Mouse (Mus musculus): ENCODE measurements around the gene Avpr2. TPM values are rescaled to one million over a fixed set of nuclear protein-coding genes. Genes with fewer than 3 reads are reported as not detected.

Avpr2 gene
- polyA plus RNA-seq, 1 experiment from 2014 or later: 4.4 TPM

DNA sequence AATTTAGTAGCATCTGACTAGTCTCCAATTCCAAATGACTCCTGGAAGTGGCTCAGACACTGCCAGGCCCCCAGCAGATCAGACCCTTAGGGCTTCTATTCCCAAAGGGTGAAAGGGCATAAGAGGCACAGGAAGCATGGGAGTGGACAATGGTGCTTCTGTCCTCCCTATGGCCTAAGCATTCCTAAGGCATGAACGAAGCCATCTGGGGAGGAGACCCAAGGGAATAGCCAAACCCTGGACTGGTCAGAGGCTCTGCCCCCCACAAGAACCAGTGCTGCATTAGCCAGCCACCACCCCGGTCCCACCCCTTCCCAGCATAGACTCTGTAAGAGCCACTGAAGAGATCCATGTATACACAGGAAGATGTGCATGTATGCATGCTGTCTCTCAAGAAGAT, 16.0 kb upstream of the Avpr2 start:
- WGBS: 70% methylated on average over 2 of the region's 2 CpGs
- no peak overlapping the region for H3K4me2 ChIP-seq (replicated peaks; ENCODE audit: low read depth, low read length)
- H3K9me3 ChIP-seq (ENCODE audit: control insufficient read depth, low read length): no peaks in the 10 kb centered on the region
- H3K27me3 ChIP-seq (ENCODE audit: control insufficient read depth, insufficient read depth, low read length): peaks cover 5% of the 10 kb centered on the region
- no peaks in the 10 kb centered on the region for H3K4me1 ChIP-seq (ENCODE audit: control insufficient read depth, insufficient read depth, low read length)
- H3K27ac ChIP-seq (ENCODE audit: low read depth, low read length): no peak overlapping the region
- no peaks in the 10 kb centered on the region for H3K36me3 ChIP-seq (ENCODE audit: control insufficient read depth, insufficient read depth, low read length)
- no peak for ATAC-seq (ENCODE audit: low FRiP score, low TSS enrichment)
- no peak overlapping the region for H3K9ac ChIP-seq (ENCODE audit: low read depth, low read length)
- no peak overlapping the region for H3K4me3 ChIP-seq (ENCODE audit: low read length)

DNA sequence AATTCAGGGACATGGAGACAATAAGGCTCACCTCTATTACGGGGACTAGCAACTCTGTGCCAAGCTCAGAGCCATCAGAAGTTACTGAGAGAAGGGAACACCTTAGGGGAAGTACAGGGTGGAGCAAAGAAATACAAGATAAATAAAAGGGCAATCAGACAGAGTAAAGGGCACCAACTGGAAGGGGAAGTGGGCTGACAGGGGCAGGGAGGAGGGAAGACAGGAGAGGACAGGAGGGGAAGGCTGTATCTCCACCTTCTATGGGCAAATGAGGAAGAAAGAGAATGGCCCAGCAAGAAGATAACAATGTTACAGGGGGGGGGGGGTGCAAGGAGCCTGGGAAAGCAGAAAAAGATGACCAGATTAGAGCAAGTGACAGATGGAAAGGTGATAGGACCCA, 14.9 kb upstream of the Avpr2 start:
- whole genome bisulfite sequencing: 68% methylated on average over 1 of the region's 1 CpGs
- no peak for ATAC-seq (ENCODE audit: low FRiP score, low TSS enrichment)

DNA sequence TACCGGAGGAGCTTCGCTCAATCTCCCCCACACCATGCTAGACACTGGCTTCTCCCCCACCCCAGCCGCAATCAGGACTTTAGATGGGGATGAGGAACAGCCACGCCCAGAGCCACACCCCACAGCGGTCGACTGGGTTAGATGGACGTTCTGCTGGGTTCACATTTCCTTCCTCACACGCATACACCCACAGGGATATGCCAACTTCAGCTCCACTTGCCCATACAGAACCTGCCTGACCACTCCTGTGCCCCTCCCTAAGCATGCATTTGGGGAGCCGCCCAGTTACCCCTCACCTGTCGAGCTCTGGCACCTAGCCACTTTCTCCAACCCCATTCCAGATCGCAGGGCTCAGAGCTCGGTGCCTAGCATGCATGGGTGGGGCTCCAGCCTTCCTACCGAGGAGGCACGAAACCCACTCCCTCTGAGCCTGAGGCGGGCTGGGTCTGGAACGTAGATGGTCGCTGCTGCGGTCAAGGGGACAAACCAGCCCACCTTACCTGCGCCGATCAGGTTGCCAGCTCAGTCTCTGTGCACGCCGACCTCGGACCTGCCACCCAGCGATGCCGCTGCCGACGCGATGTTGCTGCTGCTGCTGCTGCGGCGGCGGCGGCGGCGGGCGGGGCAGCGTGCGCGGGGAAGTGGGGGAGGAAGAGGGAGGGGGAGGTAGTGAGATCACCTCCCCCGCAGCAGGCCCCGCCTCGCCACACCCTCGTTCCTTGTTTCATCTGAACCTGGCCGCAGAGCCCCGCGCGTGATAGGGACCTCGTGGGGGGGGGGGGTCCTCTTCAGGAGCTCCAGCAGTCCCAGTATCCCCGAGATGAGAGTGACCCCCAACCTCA, 11.5 kb upstream of the Avpr2 start:
- Histone ChIP-seq H3K4me3 (ENCODE audit: low read length) (peak overlapping the region; percentile 35), H3K27ac (ENCODE audit: low read depth, low read length) (peak overlapping the region; percentile 47; the same call in 1 of the 2 replicates), H3K4me2 (replicated peaks; ENCODE audit: low read depth, low read length) (peak overlapping the region; percentile 76), H3K9me3 (ENCODE audit: control insufficient read depth, low read length) (no peaks in the 10 kb centered on the region), H3K36me3 (ENCODE audit: control insufficient read depth, insufficient read depth, low read length) (no peaks in the 10 kb centered on the region), H3K27me3 (ENCODE audit: control insufficient read depth, insufficient read depth, low read length) (peaks cover 5% of the 10 kb centered on the region), H3K9ac (ENCODE audit: low read depth, low read length) (peak overlapping the region; percentile 34; the same call in 1 of the 2 replicates), H3K4me1 (ENCODE audit: control insufficient read depth, insufficient read depth, low read length) (no peaks in the 10 kb centered on the region; the same call in 1 of the 2 replicates)
- 24% methylated on average over 27 of the region's 48 CpGs for WGBS
- ATAC-seq (ENCODE audit: low FRiP score, low TSS enrichment): peak; percentile 63

More for the DNA sequence above, 14.9 kb upstream of the Avpr2 start:
- no peak overlapping the region for H3K27ac ChIP-seq (ENCODE audit: low read depth, low read length)
- H3K36me3 ChIP-seq (ENCODE audit: control insufficient read depth, insufficient read depth, low read length): no peaks in the 10 kb centered on the region
- no peaks in the 10 kb centered on the region; the same call in 1 of the 2 replicates for H3K4me1 ChIP-seq (ENCODE audit: control insufficient read depth, insufficient read depth, low read length)
- H3K27me3 ChIP-seq (ENCODE audit: control insufficient read depth, insufficient read depth, low read length): peaks cover 5% of the 10 kb centered on the region
- no peak overlapping the region for H3K4me2 ChIP-seq (replicated peaks; ENCODE audit: low read depth, low read length)
- H3K9me3 ChIP-seq (ENCODE audit: control insufficient read depth, low read length): no peaks in the 10 kb centered on the region
- no peak overlapping the region for H3K9ac ChIP-seq (ENCODE audit: low read depth, low read length)
- no peak overlapping the region for H3K4me3 ChIP-seq (ENCODE audit: low read length)

DNA sequence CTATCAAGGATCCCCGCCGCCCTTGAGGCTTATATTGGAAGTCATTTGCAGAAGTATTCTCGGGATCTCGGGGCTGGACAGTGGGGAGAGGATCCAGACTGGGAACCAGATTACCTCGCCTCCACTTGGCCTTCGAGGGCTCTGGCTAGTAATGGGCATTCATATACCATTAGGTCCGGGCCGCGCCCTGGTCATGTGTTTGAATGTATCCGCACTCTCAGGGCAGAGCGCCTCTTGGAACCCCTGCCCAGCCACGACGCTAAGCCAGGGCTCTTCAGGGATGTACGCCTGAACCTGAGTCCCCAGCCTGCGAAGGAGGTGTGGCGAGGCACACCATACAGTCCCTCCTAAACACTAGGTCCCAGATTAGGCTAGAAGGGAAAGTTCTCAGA, 10.9 kb upstream of the Avpr2 start:
- peak overlapping the region; percentile 47 for H3K27ac ChIP-seq (ENCODE audit: low read depth, low read length)
- H3K4me1 ChIP-seq (ENCODE audit: control insufficient read depth, insufficient read depth, low read length): no peaks in the 10 kb centered on the region; the same call in 1 of the 2 replicates
- H3K4me2 ChIP-seq (replicated peaks; ENCODE audit: low read depth, low read length): peak overlapping the region; percentile 76
- peak overlapping the region; percentile 34; the same call in 1 of the 2 replicates for H3K9ac ChIP-seq (ENCODE audit: low read depth, low read length)
- H3K9me3 ChIP-seq (ENCODE audit: control insufficient read depth, low read length): no peaks in the 10 kb centered on the region
- 19% methylated on average over 16 of the region's 16 CpGs for WGBS
- peak; percentile 56 for ATAC-seq (ENCODE audit: low FRiP score, low TSS enrichment)
- no peaks in the 10 kb centered on the region for H3K36me3 ChIP-seq (ENCODE audit: control insufficient read depth, insufficient read depth, low read length)
- H3K4me3 ChIP-seq (ENCODE audit: low read length): peak overlapping the region; percentile 35
- H3K27me3 ChIP-seq (ENCODE audit: control insufficient read depth, insufficient read depth, low read length): peaks cover 5% of the 10 kb centered on the region

DNA sequence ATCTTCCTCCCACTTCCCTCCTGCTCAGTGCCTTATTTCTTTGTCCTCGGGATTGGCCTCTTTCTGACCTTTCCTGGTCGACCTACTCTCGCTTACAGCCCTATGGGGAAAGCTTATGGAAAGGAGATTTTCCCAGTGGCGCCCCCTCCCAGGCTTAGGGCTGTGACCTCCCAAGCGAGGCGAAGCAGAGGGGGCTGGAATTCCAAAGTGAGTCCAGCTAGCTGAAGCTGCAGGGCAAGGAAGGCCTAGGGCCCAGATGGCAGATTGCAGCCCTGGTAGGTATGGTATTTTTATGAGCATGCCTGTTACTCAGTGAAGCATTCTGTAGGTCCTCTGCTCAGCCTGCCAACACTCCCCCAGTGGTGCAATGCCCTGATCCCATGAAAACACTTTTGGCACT, 10.4 kb upstream of the Avpr2 start:
- H3K9ac ChIP-seq (ENCODE audit: low read depth, low read length): no peak overlapping the region
- WGBS: 21% methylated on average over 6 of the region's 6 CpGs
- H3K36me3 ChIP-seq (ENCODE audit: control insufficient read depth, insufficient read depth, low read length): no peaks in the 10 kb centered on the region
- peaks cover 5% of the 10 kb centered on the region for H3K27me3 ChIP-seq (ENCODE audit: control insufficient read depth, insufficient read depth, low read length)
- H3K4me3 ChIP-seq (ENCODE audit: low read length): no peak overlapping the region
- peak overlapping the region; percentile 47 for H3K27ac ChIP-seq (ENCODE audit: low read depth, low read length)
- peak; percentile 84 for ATAC-seq (ENCODE audit: low FRiP score, low TSS enrichment)
- H3K9me3 ChIP-seq (ENCODE audit: control insufficient read depth, low read length): no peaks in the 10 kb centered on the region
- H3K4me2 ChIP-seq (replicated peaks; ENCODE audit: low read depth, low read length): peak overlapping the region; percentile 76
- no peaks in the 10 kb centered on the region; the same call in 1 of the 2 replicates for H3K4me1 ChIP-seq (ENCODE audit: control insufficient read depth, insufficient read depth, low read length)

DNA sequence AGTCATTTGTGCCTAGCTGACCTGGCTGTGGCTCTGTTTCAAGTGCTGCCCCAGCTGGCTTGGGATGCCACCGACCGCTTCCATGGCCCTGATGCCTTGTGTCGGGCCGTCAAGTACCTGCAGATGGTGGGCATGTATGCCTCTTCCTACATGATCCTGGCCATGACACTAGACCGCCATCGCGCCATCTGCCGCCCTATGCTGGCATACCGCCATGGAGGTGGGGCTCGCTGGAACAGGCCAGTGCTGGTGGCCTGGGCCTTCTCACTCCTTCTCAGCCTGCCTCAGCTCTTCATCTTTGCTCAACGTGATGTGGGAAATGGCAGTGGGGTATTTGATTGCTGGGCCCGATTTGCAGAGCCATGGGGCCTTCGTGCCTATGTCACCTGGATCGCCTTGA, 931 bp downstream of the Avpr2 start:
- no peak for ATAC-seq (ENCODE audit: low FRiP score, low TSS enrichment)
- Histone ChIP-seq H3K4me3 (ENCODE audit: low read length) (no peak overlapping the region), H3K9ac (ENCODE audit: low read depth, low read length) (no peak overlapping the region), H3K27me3 (ENCODE audit: control insufficient read depth, insufficient read depth, low read length) (no peaks in the 10 kb centered on the region), H3K36me3 (ENCODE audit: control insufficient read depth, insufficient read depth, low read length) (no peaks in the 10 kb centered on the region), H3K27ac (ENCODE audit: low read depth, low read length) (no peak overlapping the region), H3K4me1 (ENCODE audit: control insufficient read depth, insufficient read depth, low read length) (no peaks in the 10 kb centered on the region), H3K9me3 (ENCODE audit: control insufficient read depth, low read length) (no peaks in the 10 kb centered on the region), H3K4me2 (replicated peaks; ENCODE audit: low read depth, low read length) (no peak overlapping the region)
- WGBS: 91% methylated on average over 14 of the region's 14 CpGs

DNA sequence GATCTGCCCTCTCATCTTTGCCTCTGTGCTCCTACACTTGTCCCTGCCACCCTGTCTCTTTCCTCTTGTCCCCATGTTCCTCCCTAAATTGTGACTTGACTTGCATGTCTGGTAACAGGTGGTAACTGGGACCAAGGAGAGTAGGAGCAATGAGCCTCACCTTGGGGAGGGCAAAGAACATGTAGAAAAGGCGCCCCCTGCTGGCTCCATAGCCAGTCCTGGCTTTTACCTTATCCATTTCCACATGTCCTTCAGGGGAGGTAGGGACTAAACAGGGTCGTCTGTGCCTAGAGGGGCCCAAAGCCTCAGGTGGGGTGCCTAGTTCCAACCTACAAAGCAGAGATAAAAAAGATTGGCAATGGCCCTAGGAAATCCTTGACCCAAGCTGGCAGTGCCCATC, 3.8 kb downstream of the Avpr2 start, which contains the start of gene L1cam:
Gene L1cam (minus strand): TSS at position 387 of the 400 bp plus-strand sequence.
- no peaks in the 10 kb centered on the region for H3K36me3 ChIP-seq (ENCODE audit: control insufficient read depth, insufficient read depth, low read length)
- no peaks in the 10 kb centered on the region for H3K27me3 ChIP-seq (ENCODE audit: control insufficient read depth, insufficient read depth, low read length)
- no peak within 1 kb of the TSS for H3K4me2 ChIP-seq (replicated peaks; ENCODE audit: low read depth, low read length)
- no peak within 1 kb of the TSS for H3K9ac ChIP-seq (ENCODE audit: low read depth, low read length)
- 0 out of 2 replicates have a peak, but pooled peaks have one; percentile 46 for ATAC-seq (ENCODE audit: low FRiP score, low TSS enrichment)
- H3K9me3 ChIP-seq (ENCODE audit: control insufficient read depth, low read length): no peaks in the 10 kb centered on the region
- no peaks in the 10 kb centered on the region for H3K4me1 ChIP-seq (ENCODE audit: control insufficient read depth, insufficient read depth, low read length)
- H3K4me3 ChIP-seq (ENCODE audit: low read length): no peak within 1 kb of the TSS
- H3K27ac ChIP-seq (ENCODE audit: low read depth, low read length): no peak within 1 kb of the TSS
- WGBS: 14% methylated on average over 2 of the region's 2 CpGs

DNA sequence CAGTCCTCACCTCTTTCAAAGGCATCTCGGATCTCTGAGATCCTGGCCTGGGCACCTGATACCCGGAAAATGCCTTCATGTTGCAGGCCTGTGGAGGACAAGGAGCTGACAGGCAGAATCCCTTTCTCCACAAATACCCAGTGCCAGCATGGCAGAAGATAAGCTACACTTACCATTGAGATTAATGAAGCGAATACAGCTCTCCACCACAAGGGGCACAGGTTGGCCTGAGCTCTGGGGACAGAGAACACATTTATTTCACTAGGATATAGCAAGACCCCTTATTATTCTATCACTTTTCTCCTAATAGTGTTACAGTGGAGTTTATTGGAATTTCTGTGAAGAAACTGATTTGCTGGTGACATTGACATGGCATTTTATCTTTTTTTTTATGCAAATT, 6.1 kb downstream of the Avpr2 start:
- H3K9me3 ChIP-seq (ENCODE audit: control insufficient read depth, low read length): no peaks in the 10 kb centered on the region
- H3K9ac ChIP-seq (ENCODE audit: low read depth, low read length): no peak overlapping the region
- H3K36me3 ChIP-seq (ENCODE audit: control insufficient read depth, insufficient read depth, low read length): no peaks in the 10 kb centered on the region
- H3K4me1 ChIP-seq (ENCODE audit: control insufficient read depth, insufficient read depth, low read length): no peaks in the 10 kb centered on the region
- no peak for ATAC-seq (ENCODE audit: low FRiP score, low TSS enrichment)
- no peak overlapping the region for H3K4me3 ChIP-seq (ENCODE audit: low read length)
- H3K4me2 ChIP-seq (replicated peaks; ENCODE audit: low read depth, low read length): no peak overlapping the region
- H3K27me3 ChIP-seq (ENCODE audit: control insufficient read depth, insufficient read depth, low read length): no peaks in the 10 kb centered on the region
- H3K27ac ChIP-seq (ENCODE audit: low read depth, low read length): no peak overlapping the region
- 82% methylated on average over 3 of the region's 3 CpGs for WGBS

DNA sequence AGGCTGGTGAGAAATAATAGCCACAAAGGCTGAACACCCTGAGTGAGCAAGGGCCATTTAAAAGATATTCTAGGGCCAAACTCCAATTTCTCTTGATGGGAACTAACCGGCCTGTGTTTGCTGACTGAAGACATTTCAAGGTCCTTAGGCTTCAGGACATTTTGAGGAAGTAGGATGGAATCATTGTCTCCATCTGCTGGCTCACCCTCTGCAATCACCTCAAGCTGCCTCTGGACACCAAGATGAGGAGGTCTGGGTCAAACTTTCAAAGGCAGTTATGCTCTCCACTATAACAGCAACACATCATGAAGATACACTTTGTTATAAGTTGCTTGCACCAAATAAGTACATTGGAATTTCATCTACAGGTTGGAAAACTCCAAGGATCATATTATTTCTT, 18.1 kb downstream of the Avpr2 start:
- Histone ChIP-seq H3K4me1 (ENCODE audit: control insufficient read depth, insufficient read depth, low read length) (no peaks in the 10 kb centered on the region), H3K27me3 (ENCODE audit: control insufficient read depth, insufficient read depth, low read length) (no peaks in the 10 kb centered on the region), H3K4me3 (ENCODE audit: low read length) (no peak overlapping the region), H3K9me3 (ENCODE audit: control insufficient read depth, low read length) (no peaks in the 10 kb centered on the region), H3K27ac (ENCODE audit: low read depth, low read length) (no peak overlapping the region), H3K4me2 (replicated peaks; ENCODE audit: low read depth, low read length) (no peak overlapping the region), H3K9ac (ENCODE audit: low read depth, low read length) (no peak overlapping the region), H3K36me3 (ENCODE audit: control insufficient read depth, insufficient read depth, low read length) (no peaks in the 10 kb centered on the region)
- no peak for ATAC-seq (ENCODE audit: low FRiP score, low TSS enrichment)
- WGBS: 92% methylated on average over 1 of the region's 1 CpGs

All from kidney, embryonic 14.5 days (tissue).